Mouse (Mus musculus) activated CD4-positive, CD25-positive, alpha-beta regulatory T cell, adult 4 months (primary cell): ENCODE results near the gene Cdc42bpg. TPM values are rescaled to one million over a fixed set of nuclear protein-coding genes. Genes with fewer than 3 reads are reported as not detected.

Experiments used
- ATAC-seq: one replicate; pipeline ENCODE4 v1.8.0; 2017
- polyA plus RNA-seq, 2 experiments: library from polyadenylated mRNA; unstranded; fragments of 100-300 nt; shearing (Covaris generic); gene quantifications; one replicate each; pipeline ENCODE4 v1.2.1; 2017

Cdc42bpg gene
- under 1 TPM; 0.11 to 0.17 TPM for polyA plus RNA-seq

DNA sequence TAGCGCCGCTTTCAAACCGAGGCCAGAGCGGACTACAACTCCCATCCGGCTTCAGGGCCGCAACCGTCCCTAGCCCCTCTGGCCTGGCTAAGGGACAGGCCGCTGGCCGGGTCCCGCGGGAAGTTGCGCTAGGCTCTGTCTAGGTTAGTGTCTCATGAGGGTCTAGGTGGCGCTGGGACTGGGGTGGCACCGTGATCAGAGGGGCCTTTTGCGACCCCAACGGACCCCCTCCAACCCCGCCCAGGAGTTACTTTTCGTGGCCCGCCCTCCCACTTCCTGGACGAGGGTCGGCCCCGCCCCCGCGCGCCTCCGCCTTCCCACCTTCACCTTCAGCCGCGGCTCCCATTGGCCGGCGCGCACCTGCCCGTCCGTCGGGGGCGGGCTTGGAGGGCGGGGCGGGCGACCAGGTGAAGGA lies at the start of gene Cdc42bpg:
Gene Cdc42bpg, plus strand, starts transcription at position 320 of the 415 bp plus-strand sequence.
- peak; percentile 45 for ATAC-seq

DNA sequence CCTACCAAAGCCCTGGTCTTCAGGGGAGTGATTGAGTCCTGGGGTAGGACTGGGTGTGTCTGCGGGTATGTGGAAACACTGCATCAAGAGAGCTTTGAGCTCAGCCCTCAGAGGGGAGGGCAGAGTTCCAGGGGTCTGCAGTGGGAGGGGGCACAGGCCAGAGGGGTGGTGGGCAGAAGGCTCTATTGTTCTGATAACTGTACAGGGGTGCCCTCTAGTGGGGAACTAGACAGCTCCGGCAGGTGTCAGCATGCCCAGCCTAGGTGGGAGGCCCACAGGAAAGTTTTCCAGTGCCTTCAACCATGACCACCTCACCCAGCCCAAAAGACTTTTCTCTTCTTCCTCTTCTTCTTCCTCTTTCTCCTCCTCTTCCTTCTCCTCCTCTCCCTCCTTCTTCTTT lies 45.8 kb upstream of the Cdc42bpg start:
- no peak for ATAC-seq

DNA sequence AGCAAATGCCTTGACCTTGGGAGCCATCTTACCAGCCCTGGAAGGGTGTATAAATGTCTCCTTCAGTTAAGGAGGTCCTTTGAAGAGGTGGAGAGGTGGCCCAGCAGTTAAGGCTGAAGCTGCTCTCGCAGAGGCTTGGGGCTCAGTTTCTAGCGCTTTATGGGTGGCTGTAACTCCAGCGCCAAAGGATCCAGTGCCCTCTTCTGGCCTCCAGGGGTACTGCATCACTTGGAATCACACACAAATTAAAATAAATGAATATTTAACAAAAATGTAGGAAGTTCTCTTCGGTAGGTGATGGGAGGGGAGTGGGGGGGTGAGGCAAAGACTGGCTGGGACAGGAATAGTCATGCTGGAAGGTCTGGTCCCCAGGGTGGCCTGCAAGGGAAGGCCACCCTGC lies 45.3 kb upstream of the Cdc42bpg start:
- no peak for ATAC-seq

DNA sequence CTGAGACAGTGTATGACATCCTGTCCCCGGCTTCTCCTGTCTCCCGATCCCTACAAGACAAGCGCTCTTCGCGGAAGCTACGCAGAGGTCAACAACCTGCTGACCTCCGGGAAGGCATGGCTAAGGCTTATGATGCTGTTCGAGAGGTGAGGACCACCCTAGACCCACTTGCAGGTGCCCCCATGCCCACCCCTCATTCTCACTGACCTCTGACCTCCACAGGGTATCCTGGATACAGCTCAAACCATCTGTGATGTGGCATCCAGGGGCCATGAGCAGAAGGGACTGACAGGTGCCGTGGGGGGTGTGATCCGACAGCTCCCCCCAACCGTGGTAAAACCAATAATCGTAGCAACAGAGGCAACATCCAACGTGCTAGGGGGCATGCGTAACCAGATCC lies 44.9 kb upstream of the Cdc42bpg start:
- no peak for ATAC-seq

- ATAC-seq, result no peak
Observed at GRCm38 (mm10) chr19:6262222-6262621, 44.0 kb upstream of the Cdc42bpg start.

GRCm38 (mm10) chr19:6262839-6263433 lies 43.3 kb upstream of the Cdc42bpg start:
- no peak for ATAC-seq

DNA sequence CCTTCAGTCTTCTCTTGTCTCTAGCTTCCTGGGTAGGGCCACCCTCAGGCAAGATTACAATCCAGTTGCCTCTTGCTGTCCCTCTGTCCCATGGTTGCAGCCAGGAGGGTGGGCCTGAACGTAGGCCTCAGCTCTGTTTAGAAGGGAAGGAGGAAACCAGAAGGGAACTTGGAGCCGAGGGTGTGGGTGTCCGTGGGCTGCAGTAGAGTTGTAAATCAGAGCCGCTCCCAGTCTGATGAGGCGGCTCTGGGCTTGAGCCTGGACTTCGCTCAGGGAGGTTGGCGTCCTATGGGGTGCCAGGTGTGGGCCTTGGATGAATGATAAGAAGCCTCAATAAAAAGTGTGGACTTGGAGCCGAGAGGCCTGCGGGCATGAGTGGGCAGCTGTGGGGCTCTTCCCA lies 42.1 kb upstream of the Cdc42bpg start:
- no peak for ATAC-seq

DNA sequence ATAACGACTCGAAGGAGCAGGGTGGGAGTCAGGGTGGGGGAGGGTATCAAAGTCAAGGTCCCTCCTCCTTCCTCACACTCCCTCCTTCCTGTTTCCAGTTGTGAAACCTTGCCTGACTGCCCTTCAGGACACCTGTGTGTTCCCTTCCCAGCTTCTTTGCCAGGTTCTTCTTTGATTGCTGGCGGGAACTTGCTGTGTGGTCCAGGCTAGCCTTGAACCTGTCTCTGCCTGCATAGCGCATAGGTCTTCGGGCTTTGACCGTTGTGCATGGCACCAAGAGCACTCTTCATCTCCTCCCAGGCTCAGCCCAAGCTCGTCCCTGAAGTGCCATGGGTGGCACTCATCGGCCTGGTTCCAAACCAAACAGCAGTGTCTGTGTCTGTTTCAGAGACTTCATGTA lies 41.3 kb upstream of the Cdc42bpg start:
- ATAC-seq, result no peak

- no peak for ATAC-seq
Observed at GRCm38 (mm10) chr19:6265727-6266182, 40.5 kb upstream of the Cdc42bpg start.

DNA sequence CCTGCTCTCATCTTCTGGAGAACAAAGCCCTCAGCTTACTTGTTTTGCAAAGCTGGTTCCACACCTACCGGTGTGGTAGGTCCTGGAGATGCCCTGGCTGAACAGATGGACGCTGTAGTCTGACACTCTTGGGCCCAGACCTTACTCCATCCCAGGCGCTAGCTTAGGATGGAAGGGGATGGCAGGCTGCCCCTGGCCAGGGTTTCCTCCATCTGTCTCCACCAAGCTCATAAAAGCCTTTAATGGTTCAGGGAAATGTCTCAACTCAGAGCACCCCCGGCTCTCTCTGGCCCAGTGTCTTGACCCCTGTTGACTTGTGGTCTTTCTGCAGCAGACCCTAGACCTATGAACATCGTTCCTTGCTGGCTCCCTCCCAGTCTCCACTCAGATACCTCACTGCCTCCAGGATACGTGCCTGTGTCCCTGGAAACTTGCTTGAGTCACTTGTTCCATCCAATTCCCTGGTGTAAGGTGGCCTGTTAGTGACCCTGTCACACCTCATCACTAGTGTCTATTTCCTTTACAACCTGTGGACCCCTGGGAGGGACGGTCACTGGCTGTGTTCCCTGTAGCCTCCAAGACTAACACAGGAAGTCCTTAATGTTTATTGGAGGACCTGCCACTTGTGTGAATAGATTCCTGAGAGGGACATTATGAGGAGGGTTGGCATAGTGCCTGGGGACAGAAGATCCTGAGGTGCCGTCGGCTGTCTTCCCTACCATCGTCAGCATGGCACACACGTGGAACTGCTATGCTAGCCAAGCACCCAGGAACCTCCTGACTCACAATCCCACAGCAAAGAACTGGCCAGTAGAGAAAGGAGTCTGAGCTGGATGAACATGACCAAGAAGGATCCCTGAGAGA lies 38.7 kb upstream of the Cdc42bpg start:
- ATAC-seq, result no peak

- ATAC-seq, result peak; percentile 84
Observed at GRCm38 (mm10) chr19:6268170-6268528, 38.1 kb upstream of the Cdc42bpg start.

GRCm38 (mm10) chr19:6268670-6269132 lies 37.6 kb upstream of the Cdc42bpg start:
- ATAC-seq, result no peak

DNA sequence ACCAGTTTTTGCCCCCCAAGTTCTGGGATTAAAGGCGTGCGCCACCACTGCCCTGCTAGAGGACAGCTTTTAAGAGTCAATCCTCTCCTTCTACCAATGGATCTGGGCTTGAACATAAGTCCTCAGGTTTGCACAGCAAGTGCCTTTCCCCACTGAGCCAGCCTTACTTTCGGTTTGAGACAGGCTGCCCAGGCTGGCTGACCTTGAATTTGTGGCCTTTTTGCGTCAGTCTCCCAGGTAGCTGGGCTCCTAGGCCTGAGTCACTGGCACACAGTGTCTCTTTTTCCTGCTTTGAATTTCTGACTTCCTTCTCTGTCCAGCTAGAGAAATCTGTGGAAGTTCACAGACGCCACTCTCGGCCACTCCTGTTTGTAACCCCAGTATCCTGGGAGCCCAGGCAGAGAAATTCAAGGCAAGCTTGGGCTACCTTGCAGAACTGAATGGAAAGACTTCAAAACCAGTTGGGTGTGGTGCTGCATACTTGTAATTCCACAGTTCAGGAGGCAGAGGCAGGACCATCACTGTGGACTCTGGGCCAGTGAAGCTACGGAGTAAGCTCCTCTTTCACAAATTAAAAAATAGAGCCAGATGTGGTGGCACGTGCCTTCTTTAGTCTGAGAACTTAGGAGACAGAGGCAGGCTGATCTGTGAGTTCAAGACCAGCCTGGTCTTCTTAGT lies 36.3 kb upstream of the Cdc42bpg start:
- no peak for ATAC-seq

GRCm38 (mm10) chr19:6270661-6271060 lies 35.6 kb upstream of the Cdc42bpg start:
- ATAC-seq, result no peak

GRCm38 (mm10) chr19:6271206-6271605 lies 35.0 kb upstream of the Cdc42bpg start:
- no peak for ATAC-seq

- no peak for ATAC-seq
Observed at GRCm38 (mm10) chr19:6272053-6272452, 34.2 kb upstream of the Cdc42bpg start.

DNA sequence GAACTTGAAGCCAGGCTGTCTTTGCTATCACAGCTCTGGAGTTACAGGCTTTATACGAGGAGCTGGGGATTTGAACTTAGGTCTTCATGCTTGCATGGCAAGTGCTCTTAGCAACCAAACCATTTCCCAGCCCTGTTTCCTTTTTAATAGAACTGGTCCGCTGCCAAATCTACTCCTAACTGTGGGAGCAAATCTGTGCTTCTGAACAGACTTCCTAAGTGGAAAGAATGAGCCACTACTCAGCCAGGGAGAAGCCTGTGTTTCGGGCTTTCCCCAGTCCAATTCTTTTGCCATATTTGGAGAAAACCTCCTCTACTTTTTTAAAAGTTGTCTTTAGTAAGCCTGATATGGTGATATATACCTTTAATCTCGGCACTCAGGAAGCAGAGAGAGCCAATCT lies 33.5 kb upstream of the Cdc42bpg start:
- no peak for ATAC-seq

DNA sequence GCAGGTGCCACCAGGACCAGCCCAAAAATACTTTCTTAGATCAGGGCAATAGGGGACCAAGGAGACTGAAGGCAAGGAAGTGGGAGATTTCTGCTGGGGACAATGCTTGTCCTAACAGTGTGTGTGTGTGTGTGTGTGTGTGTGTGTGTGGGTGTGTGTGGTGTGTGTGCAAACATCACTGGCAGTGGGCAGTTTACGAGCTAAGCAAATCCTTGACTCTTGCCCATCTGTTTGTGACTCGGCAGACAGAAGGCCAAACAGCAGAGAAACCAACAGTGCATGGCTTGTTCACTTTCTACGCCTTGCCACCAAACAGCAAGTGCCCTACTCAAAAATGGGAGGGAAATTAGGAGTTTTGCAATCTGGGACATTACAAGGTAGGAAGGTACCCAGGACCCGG lies 32.7 kb upstream of the Cdc42bpg start:
- no peak for ATAC-seq

DNA sequence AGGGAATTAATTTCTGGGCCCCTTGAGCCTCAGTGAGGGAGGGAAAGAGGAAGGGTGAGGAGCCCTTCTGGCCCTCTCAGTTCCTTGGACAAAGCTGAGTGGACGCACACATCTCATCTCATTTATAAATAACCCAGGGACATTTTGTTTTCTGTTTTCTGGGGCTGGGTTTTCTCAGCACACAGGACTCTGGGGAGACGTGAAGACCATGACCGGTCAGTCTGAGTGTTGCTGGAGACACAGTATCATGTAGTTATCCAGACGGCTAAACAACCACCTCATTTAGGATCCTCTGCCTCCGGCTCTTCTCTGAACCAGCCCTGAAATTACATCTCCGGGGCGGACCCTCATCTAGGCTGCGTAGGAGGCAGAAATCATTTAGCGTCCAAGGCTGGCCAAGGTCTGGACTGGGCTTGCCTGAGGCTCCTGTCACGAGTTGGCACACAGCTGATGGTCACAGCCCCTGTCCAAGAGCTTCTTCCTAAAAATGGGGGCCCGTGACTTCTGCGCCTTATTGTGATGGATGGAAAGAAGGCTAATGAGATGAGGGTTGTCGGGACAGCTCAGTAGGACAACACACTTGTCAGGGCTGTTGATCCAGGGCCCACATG lies 32.2 kb upstream of the Cdc42bpg start:
- ATAC-seq, result no peak

DNA sequence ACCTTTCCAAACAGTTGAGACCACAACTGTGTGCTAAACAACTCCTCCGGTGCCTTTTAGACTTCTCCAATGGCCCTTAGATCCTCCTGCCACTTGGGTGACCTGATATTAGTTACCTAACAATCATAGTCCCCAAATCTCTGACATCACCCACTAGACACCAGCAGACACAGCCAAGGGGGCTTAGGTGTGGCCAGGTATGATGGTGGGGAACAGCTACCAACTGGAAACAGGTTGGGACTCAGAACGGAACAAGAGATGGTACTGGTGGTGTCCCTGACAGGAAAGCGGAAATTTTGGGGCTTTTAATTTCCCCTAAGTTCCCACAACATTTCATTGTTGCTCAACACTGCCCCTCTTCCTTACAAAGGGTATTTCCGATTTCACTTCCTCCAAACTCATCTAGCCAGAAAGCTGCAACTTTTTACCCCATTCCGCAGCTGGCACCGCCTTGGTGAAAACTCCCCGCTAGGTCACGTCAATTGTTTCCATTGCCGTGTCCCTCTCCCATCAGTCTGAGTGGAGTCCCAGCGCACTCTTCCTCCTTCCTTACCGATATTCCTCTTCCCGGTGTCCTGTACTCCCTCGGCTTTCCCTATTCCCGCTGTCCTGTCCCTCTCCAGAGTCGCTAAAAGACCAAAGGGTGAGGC lies 30.4 kb upstream of the Cdc42bpg start:
- ATAC-seq, result peak; percentile 22

DNA sequence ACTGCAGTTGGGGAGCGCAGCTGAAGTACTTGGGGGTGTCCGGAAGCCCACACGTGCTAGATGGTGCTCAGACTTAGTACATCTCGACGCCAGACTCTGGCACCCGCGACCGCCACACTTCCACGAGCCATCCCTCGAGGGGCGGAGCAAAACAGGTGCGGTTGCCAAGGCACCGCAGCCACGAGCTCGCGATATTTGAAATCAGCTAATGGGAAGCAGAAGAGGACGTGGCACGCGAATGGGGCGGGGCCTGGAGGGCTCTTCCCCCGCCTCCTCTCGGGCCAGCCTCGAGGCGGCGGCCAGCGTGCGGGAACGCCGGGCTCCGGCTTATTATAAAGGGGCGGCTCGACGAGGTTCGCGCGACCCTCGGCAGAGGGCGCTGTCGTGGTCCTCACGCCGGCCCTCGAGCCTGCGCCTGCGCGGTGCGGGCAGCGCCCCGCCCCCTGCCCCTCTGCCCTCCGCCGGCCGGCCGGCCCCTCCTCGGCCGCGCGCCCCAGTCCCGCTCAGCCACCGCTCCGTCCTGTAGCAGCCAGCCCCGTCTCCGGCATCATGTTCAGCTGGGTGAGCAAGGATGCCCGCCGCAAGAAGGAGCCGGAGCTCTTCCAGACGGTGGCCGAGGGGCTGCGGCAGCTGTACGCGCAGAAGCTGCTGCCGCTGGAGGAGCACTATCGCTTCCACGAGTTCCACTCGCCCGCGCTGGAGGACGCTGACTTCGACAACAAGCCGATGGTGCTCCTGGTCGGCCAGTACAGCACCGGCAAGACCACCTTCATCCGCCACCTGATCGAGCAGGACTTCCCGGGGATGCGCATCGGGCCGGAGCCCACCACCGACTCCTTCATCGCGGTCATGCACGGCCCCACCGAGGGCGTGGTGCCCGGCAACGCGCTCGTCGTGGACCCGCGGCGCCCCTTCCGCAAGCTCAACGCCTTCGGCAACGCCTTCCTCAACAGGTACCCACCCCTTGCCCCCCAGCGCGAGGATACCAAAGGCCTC lies 29.5 kb upstream of the Cdc42bpg start, which contains the start of gene Ehd1:
Gene Ehd1, plus strand, starts transcription at position 300 of the 996 bp plus-strand sequence.
- ATAC-seq, result peak; percentile 87
